Mouse (Mus musculus) liver, postnatal 0 days (tissue): ENCODE measurements around the gene Ppdpf. TPM values are rescaled to one million over a fixed set of nuclear protein-coding genes. Genes with fewer than 3 reads are reported as not detected.

Experiments
- ATAC-seq: fragments of 200-750 bp; cut with Nextera tagmentation; 2 replicates; pipeline ENCODE4 v1.8.0; 2017; ENCODE audit warnings: mild to moderate bottlenecking, moderate library complexity
- DNase-seq: peaks from one replicate; pipeline ENCODE4 v3.0.0-alpha.2; 2016
- H3K27ac ChIP-seq: fragments of 300-500 bp; sonication (generic); 2 replicates; pipeline ENCODE4 v1.5.1; 2014; ENCODE audit warnings: antibody characterized with exemption, moderate library complexity, mild to moderate bottlenecking, low read depth
- H3K27me3 ChIP-seq: fragments of 300-500 bp; sonication (generic); 2 replicates; pipeline ENCODE4 v1.6.1; 2014; ENCODE audit warnings: low read length, control low read depth, mixed read lengths; ENCODE audit not compliant: insufficient read depth
- H3K36me3 ChIP-seq: fragments of 300-500 bp; sonication (generic); replicated peaks from 2 replicates; pipeline ENCODE4 v1.6.1; 2014; ENCODE audit warnings: mild to moderate bottlenecking, control low read depth, low read length, moderate library complexity, mixed read lengths; ENCODE audit not compliant: insufficient read depth
- H3K4me1 ChIP-seq: fragments of 300-500 bp; sonication (generic); 2 replicates; pipeline ENCODE4 v1.6.1; 2014; ENCODE audit warnings: antibody characterized with exemption, mild to moderate bottlenecking, control low read depth; ENCODE audit not compliant: insufficient read depth
- H3K4me2 ChIP-seq: fragments of 300-500 bp; sonication (generic); 2 replicates; pipeline ENCODE4 v1.6.1; 2014; ENCODE audit warnings: low read depth, mild to moderate bottlenecking, low read length, moderate library complexity, mixed read lengths
- H3K4me3 ChIP-seq: fragments of 300-500 bp; sonication (generic); 2 replicates; pipeline ENCODE4 v1.5.1; 2014; ENCODE audit warnings: low read depth, low read length
- H3K9ac ChIP-seq: fragments of 300-500 bp; sonication (generic); replicated peaks from 2 replicates; pipeline ENCODE4 v1.6.1; 2014; ENCODE audit warnings: mild to moderate bottlenecking, moderate library complexity
- H3K9me3 ChIP-seq: fragments of 300-500 bp; sonication (generic); 2 replicates; pipeline ENCODE4 v1.6.1; 2016; ENCODE audit warnings: mild to moderate bottlenecking, control low read depth, low read length, mixed read lengths
- CTCF ChIP-seq: sonication (generic); IDR thresholded peaks from 2 replicates; pipeline ENCODE4 v1.5.1; 2016; ENCODE audit warnings: antibody characterized with exemption, low read depth
- EP300 ChIP-seq: IDR thresholded peaks from 2 replicates; pipeline ENCODE4 v1.6.1; 2016; ENCODE audit warnings: antibody characterized with exemption, low read depth, mild to moderate bottlenecking
- WGBS: fragments of 180-500 bp; shearing (Covaris S2); extraction: QIAGEN DNeasy Blood & Tissue Kit; methylation state at CpG from one replicate; pipeline ENCODE4 v1.1.7; 2014; ENCODE audit not compliant: insufficient replicate concordance; 5-methylcytosine and 5-hydroxymethylcytosine counted together
- polyA plus RNA-seq: library from polyadenylated mRNA; unstranded; fragments of >200 nt; fragmentation: Nextera tagmentation; extraction: Ambion mirVana; gene quantifications from 2 replicates; pipeline ENCODE4 v1.2.1, GENCODE M21; 2015

Gene Ppdpf
- polyA plus RNA-seq, 1 experiment from 2014 or later = 120 TPM

DNA sequence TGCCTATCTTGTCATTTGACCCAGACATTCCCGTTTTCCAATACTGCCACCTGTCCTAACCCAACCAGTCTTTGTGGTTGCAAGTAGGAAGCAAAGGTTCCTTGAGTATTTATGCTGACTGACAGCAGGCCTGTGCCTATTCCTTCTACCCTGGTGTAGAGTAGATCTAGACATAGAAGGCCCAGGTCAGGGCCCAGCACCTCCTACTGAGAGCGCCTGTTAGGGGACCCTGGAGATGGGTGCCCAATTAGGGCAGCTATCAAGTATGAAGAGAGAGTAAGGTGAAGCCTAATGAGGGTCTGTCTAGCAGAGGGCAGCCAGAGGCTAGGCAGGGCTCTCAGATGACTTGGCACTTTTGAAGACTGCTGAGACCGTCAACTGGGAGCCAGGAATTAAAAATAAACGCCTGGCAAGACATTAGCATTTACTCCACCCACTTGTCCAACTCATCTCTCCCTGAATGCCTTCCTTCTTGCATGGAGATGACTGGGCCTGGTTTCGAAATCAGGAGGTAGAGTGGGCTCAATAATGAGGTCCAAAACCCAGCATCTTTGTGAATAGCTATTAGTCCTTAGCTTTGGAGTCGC, 29.2 kb upstream of the Ppdpf start:
- Histone ChIP-seq H3K36me3 (no peaks in the 10 kb centered on the region), H3K27ac (no peak overlapping the region), H3K4me3 (no peak overlapping the region), H3K9me3 (no peaks in the 10 kb centered on the region), H3K27me3 (peaks cover 28% of the 10 kb centered on the region), H3K4me1 (no peaks in the 10 kb centered on the region), H3K9ac (no peak overlapping the region), H3K4me2 (no peak overlapping the region)
- WGBS = 65% methylated on average over 6 of the region's 6 CpGs
- ATAC-seq (no peak), DNase-seq (no peak)
- no peak for TF ChIP-seq CTCF
- TF ChIP-seq EP300 = no peak

DNA sequence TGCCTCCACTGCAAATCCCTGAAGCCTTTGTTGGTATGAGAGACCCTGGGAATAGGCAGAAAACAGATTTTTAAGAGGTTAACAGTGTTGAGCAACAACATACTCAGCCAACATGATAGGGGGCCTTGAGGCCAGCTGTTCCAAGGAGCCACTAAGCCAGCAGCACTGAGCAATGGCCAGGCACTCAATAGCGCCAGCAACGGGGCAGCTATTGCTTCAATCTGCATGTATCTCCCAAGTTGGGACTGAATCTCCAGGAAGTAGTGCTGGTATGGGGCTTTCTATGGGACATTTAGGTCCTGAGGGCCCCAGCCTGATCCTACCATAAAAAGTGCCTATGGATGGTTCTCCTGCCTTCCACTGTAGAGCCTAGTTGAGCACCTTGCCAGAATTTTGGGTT, 28.6 kb upstream of the Ppdpf start:
- Histone ChIP-seq H3K4me1 (no peaks in the 10 kb centered on the region), H3K27ac (no peak overlapping the region), H3K27me3 (peaks cover 28% of the 10 kb centered on the region), H3K9me3 (no peaks in the 10 kb centered on the region), H3K4me2 (no peak overlapping the region), H3K4me3 (no peak overlapping the region), H3K36me3 (no peaks in the 10 kb centered on the region), H3K9ac (no peak overlapping the region)
- DNase-seq (no peak), ATAC-seq (no peak)
- WGBS = 76% methylated on average over 2 of the region's 2 CpGs
- TF ChIP-seq CTCF (no peak), EP300 (no peak)

- Histone ChIP-seq H3K27me3 (peaks cover 28% of the 10 kb centered on the region), H3K9ac (no peak overlapping the region), H3K4me1 (no peaks in the 10 kb centered on the region), H3K4me3 (no peak overlapping the region), H3K9me3 (no peaks in the 10 kb centered on the region), H3K36me3 (no peaks in the 10 kb centered on the region), H3K4me2 (no peak overlapping the region), H3K27ac (no peak overlapping the region)
- WGBS = 46% methylated on average over 7 of the region's 7 CpGs
- ATAC-seq (no peak), DNase-seq (no peak)
- TF ChIP-seq EP300 = no peak
- no peak for TF ChIP-seq CTCF
Measured at GRCm38 (mm10) chr2:181159091-181159514, 27.9 kb upstream of the Ppdpf start.

DNA sequence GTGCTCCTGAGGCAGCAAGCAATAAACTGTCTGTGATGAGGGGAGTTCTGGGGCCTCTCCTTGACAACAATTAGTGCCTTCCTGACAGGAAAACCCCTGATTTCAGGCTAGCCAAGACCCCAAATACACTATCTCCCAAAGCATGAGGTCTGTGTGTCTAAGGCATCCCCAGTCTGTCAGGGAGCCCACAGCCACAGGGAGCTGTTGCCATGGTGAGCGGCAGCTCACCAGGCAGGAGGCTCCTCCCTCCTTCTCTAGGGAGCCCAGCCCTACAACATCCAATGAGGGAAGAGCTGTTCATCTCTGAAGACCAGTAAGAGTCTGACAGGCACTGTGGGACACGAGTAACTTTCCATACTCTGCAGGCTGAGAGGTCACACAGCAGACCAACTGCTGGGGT, 27.3 kb upstream of the Ppdpf start:
- no peaks in the 10 kb centered on the region for H3K9me3 ChIP-seq
- ATAC-seq (no peak), DNase-seq (no peak)
- no peak overlapping the region for H3K4me2 ChIP-seq
- no peak overlapping the region for H3K4me3 ChIP-seq
- no peak overlapping the region for H3K9ac ChIP-seq
- WGBS = 3% methylated on average over 2 of the region's 2 CpGs
- H3K36me3 ChIP-seq = no peaks in the 10 kb centered on the region
- H3K27me3 ChIP-seq = peaks cover 28% of the 10 kb centered on the region
- H3K27ac ChIP-seq = no peak overlapping the region
- TF ChIP-seq CTCF (no peak), EP300 (no peak)
- no peaks in the 10 kb centered on the region for H3K4me1 ChIP-seq

DNA sequence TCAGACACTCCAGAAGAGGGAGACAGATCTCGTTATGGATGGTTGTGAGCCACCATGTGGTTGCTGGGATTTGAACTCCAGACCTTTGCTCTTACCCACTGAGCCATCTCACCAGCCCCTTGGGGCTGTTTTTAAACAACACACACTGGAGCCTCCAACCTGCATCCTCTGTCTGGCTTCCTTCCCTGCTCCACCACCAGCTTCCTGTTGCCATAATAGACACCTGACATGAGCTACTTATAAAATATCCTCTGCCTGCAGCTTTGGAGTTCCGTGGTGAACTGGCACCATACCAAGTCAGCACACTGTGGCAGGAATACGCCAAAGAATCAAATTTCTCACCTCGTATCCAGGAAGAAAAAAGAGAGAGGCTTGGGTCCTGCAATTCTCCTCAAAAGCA, 26.2 kb upstream of the Ppdpf start:
- no peaks in the 10 kb centered on the region for H3K36me3 ChIP-seq
- H3K4me2 ChIP-seq = no peak overlapping the region
- H3K9ac ChIP-seq = no peak overlapping the region
- 54% methylated on average over 4 of the region's 4 CpGs for WGBS
- ATAC-seq (no peak), DNase-seq (no peak)
- no peak for TF ChIP-seq EP300
- TF ChIP-seq CTCF = no peak
- no peaks in the 10 kb centered on the region for H3K4me1 ChIP-seq
- H3K9me3 ChIP-seq = no peaks in the 10 kb centered on the region
- no peak overlapping the region for H3K27ac ChIP-seq
- peaks cover 24% of the 10 kb centered on the region for H3K27me3 ChIP-seq
- H3K4me3 ChIP-seq = no peak overlapping the region

GRCm38 (mm10) chr2:181166469-181166868, 20.6 kb upstream of the Ppdpf start:
- DNase-seq (no peak), ATAC-seq (no peak)
- WGBS = 71% methylated on average over 5 of the region's 5 CpGs
- TF ChIP-seq CTCF (no peak), EP300 (no peak)
- Histone ChIP-seq H3K9ac (no peak overlapping the region), H3K36me3 (no peaks in the 10 kb centered on the region), H3K27ac (no peak overlapping the region), H3K4me1 (no peaks in the 10 kb centered on the region), H3K4me3 (no peak overlapping the region), H3K4me2 (no peak overlapping the region), H3K9me3 (no peaks in the 10 kb centered on the region), H3K27me3 (peaks cover 4% of the 10 kb centered on the region; the same call in 1 of the 2 replicates)

DNA sequence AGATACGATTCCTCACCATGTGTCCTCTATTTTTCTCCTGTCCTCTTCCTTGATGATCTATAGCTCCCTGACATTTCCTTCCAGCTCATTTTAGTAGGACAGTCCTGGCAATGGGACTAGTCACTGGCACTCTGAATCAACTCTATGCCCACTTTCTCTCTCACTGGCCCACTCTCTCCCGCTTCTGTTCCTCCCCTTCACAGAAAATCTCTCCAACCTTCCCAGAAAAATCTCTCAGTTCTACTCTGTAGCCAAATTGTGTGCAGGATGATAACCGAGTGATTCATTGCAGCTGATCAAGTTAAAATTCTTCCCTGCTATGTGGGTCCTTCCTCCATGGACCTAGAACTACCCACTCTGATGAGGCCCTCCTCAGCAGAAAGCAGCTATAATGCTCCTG, 12.4 kb upstream of the Ppdpf start:
- Histone ChIP-seq H3K36me3 (no peaks in the 10 kb centered on the region), H3K9me3 (no peaks in the 10 kb centered on the region), H3K27ac (no peak overlapping the region), H3K27me3 (no peaks in the 10 kb centered on the region), H3K4me3 (no peak overlapping the region), H3K4me1 (no peaks in the 10 kb centered on the region), H3K9ac (no peak overlapping the region), H3K4me2 (no peak overlapping the region)
- TF ChIP-seq EP300 (no peak), CTCF (no peak)
- ATAC-seq (no peak), DNase-seq (no peak)
- WGBS = 71% methylated on average over 3 of the region's 3 CpGs
